Mouse (Mus musculus): Measurements from ENCODE around the gene Mob3b. TPM values are rescaled to one million over a fixed set of nuclear protein-coding genes. Genes with fewer than 3 reads are reported as not detected.

Gene Mob3b
- polyA plus RNA-seq, 1 experiment, result 4.0 TPM

DNA sequence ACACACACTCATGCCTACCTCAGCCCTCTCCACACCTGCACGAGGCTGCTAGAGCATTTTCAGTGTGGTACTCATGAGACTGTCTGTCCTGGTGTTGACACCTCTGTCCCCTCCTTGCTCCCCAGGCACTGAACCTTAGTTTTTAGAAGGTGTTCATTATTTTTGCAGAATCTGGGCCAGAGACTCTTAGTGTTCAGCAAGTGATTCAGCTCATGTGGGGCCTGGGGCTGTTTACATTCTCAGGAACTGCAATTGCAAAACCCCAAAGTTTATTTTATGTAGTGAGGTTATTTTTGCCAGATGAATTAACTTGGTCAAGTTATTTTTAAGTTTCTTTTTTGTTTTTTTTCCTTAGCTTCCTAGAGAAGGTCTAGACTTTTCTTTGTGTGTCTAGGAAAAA lies 16.3 kb upstream of the Mob3b start:
- no peaks in the 10 kb centered on the region for H3K4me1 ChIP-seq (ENCODE audit: control insufficient read depth, insufficient read depth, low read length)
- no peak overlapping the region for H3K4me3 ChIP-seq (ENCODE audit: insufficient read depth, low read length)
- TF ChIP-seq POLR2A (IDR thresholded peaks at IDR 0.05; ENCODE audit: extremely low read depth, insufficient read depth, low read length) (no peak), CTCF (IDR thresholded peaks at IDR 0.05; ENCODE audit: extremely low read depth, insufficient read depth, low read length) (no peak)
- no peak overlapping the region for H3K27ac ChIP-seq (ENCODE audit: insufficient read depth, low read length)

DNA sequence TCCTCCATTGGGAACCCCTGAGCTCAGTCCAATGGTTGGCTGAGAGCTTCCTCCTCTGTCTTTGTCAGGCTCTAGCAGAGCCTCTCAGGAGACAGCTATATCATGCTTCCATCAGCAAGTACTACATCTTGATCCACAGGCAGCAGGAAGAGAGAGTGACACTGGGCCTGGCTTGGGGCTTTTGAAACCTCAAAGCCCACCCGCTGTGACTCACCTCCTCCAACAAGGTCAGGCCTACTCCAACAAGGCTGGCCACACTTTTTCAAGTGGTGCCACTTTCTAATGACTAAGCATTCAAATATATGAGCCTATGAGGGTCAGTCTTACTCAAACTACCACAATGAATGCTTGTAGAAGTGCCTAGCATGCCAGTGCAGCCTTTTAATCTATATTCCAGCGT lies 15.2 kb upstream of the Mob3b start:
- TF ChIP-seq CTCF (IDR thresholded peaks at IDR 0.05; ENCODE audit: extremely low read depth, insufficient read depth, low read length), result no peak
- no peak for TF ChIP-seq POLR2A (IDR thresholded peaks at IDR 0.05; ENCODE audit: extremely low read depth, insufficient read depth, low read length)
- Histone ChIP-seq H3K27ac (ENCODE audit: insufficient read depth, low read length) (no peak overlapping the region), H3K4me1 (ENCODE audit: control insufficient read depth, insufficient read depth, low read length) (no peaks in the 10 kb centered on the region), H3K4me3 (ENCODE audit: insufficient read depth, low read length) (no peak overlapping the region)

DNA sequence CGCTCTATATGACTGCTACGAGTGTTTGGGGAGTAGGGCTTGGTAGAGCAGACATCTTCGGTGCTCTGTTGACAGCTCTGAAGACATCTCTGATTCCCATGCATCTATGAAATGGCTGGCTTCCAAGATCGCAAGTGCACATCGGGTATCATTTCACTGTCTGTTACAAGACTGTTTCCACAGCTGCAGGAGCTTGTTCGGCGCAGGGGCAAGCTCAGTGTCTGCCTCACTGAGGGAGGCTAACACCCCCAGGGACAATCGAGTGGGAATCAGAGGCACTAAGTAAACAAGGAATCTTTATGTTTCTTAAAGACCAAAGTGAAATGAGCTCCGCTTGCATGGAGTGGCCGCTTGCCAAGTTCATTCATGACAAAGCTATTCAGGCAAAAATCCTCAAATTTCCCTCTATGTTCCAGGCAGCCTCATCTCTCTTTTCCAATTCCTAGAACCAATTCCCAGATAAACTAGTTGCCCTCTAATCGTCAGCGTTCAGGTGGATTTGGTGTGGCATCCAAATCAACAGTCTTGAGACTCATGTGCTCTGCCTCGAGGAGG lies 12.4 kb upstream of the Mob3b start:
- Histone ChIP-seq H3K4me3 (ENCODE audit: insufficient read depth, low read length) (no peak overlapping the region), H3K27ac (ENCODE audit: insufficient read depth, low read length) (no peak overlapping the region), H3K4me1 (ENCODE audit: control insufficient read depth, insufficient read depth, low read length) (no peaks in the 10 kb centered on the region)
- no peak for TF ChIP-seq CTCF (IDR thresholded peaks at IDR 0.05; ENCODE audit: extremely low read depth, insufficient read depth, low read length)
- no peak for TF ChIP-seq POLR2A (IDR thresholded peaks at IDR 0.05; ENCODE audit: extremely low read depth, insufficient read depth, low read length)

DNA sequence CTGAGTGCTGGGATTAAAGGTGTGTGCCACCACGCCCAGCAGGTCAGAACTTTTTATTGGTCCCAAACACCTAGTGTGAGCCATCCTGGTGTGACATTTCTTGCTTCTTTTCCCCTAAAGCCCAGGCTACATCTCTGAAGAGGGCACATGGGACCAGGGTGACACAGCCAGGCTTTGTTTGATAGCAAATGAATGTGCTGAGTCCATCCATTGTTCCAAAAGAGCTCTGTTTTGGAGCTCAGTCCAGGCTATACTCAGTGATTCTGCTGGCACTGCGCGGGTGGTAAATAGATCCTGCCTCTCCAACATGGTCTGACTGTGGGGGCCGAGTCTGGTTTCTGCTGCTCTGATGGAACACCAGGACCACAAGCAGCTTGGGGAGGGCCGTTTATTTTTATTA lies 10.6 kb upstream of the Mob3b start:
- Histone ChIP-seq H3K27ac (ENCODE audit: insufficient read depth, low read length) (no peak overlapping the region), H3K4me3 (ENCODE audit: insufficient read depth, low read length) (no peak overlapping the region)
- TF ChIP-seq POLR2A (IDR thresholded peaks at IDR 0.05; ENCODE audit: extremely low read depth, insufficient read depth, low read length) (no peak), CTCF (IDR thresholded peaks at IDR 0.05; ENCODE audit: extremely low read depth, insufficient read depth, low read length) (no peak)

GRCm38 (mm10) chr4:35165947-35166346 lies 8.7 kb upstream of the Mob3b start:
- no peaks in the 10 kb centered on the region for H3K4me1 ChIP-seq (ENCODE audit: control insufficient read depth, insufficient read depth, low read length)
- H3K27ac ChIP-seq (ENCODE audit: insufficient read depth, low read length), result no peak overlapping the region
- H3K4me3 ChIP-seq (ENCODE audit: insufficient read depth, low read length), result no peak overlapping the region
- TF ChIP-seq POLR2A (IDR thresholded peaks at IDR 0.05; ENCODE audit: extremely low read depth, insufficient read depth, low read length) (no peak), CTCF (IDR thresholded peaks at IDR 0.05; ENCODE audit: extremely low read depth, insufficient read depth, low read length) (no peak)

More for the DNA sequence above, 10.6 kb upstream of the Mob3b start:
- H3K4me1 ChIP-seq (ENCODE audit: control insufficient read depth, insufficient read depth, low read length), result no peaks in the 10 kb centered on the region

GRCm38 (mm10) chr4:35165275-35165674 lies 8.0 kb upstream of the Mob3b start:
- TF ChIP-seq POLR2A (IDR thresholded peaks at IDR 0.05; ENCODE audit: extremely low read depth, insufficient read depth, low read length), result no peak
- no peak for TF ChIP-seq CTCF (IDR thresholded peaks at IDR 0.05; ENCODE audit: extremely low read depth, insufficient read depth, low read length)
- Histone ChIP-seq H3K4me1 (ENCODE audit: control insufficient read depth, insufficient read depth, low read length) (no peaks in the 10 kb centered on the region), H3K4me3 (ENCODE audit: insufficient read depth, low read length) (no peak overlapping the region), H3K27ac (ENCODE audit: insufficient read depth, low read length) (no peak overlapping the region)

DNA sequence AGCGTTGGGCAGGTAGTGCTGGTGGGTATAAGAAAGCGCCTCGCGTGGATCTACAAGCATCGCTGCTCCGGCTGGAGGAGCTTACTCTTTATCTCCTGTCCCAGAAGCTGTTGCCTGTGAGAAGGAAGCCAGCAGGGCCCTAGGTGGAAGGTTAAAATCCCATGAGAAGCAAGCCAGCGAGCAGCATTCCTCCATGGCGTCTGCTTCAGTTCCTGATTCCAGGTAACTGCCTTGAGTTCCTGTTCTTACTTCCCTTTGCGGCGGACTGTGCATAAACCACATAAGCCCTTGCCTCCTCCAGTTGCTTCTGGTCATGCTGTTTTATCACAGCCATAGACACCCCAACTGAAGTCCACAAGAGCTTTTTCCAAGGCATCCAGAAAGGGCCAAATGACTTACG lies 531 bp upstream of the Mob3b start:
- TF ChIP-seq POLR2A (IDR thresholded peaks at IDR 0.05; ENCODE audit: extremely low read depth, insufficient read depth, low read length), result no peak
- no peak for TF ChIP-seq CTCF (IDR thresholded peaks at IDR 0.05; ENCODE audit: extremely low read depth, insufficient read depth, low read length)
- H3K4me1 ChIP-seq (ENCODE audit: control insufficient read depth, insufficient read depth, low read length), result no peaks in the 10 kb centered on the region
- H3K4me3 ChIP-seq (ENCODE audit: insufficient read depth, low read length), result no peak overlapping the region
- H3K27ac ChIP-seq (ENCODE audit: insufficient read depth, low read length), result no peak overlapping the region

- H3K4me3 ChIP-seq (ENCODE audit: insufficient read depth, low read length), result peak overlapping the region; percentile 51
- no peaks in the 10 kb centered on the region for H3K4me1 ChIP-seq (ENCODE audit: control insufficient read depth, insufficient read depth, low read length)
- TF ChIP-seq POLR2A (IDR thresholded peaks at IDR 0.05; ENCODE audit: extremely low read depth, insufficient read depth, low read length) (no peak), CTCF (IDR thresholded peaks at IDR 0.05; ENCODE audit: extremely low read depth, insufficient read depth, low read length) (no peak)
- H3K27ac ChIP-seq (ENCODE audit: insufficient read depth, low read length), result peak overlapping the region; percentile 90
Measured at GRCm38 (mm10) chr4:35156149-35156611, 1.1 kb downstream of the Mob3b start.

GRCm38 (mm10) chr4:35155132-35155922 lies 2.0 kb downstream of the Mob3b start:
- Histone ChIP-seq H3K27ac (ENCODE audit: insufficient read depth, low read length) (peak overlapping the region; percentile 90), H3K4me1 (ENCODE audit: control insufficient read depth, insufficient read depth, low read length) (no peaks in the 10 kb centered on the region), H3K4me3 (ENCODE audit: insufficient read depth, low read length) (peak overlapping the region; percentile 51; the same call in 1 of the 2 replicates)

GRCm38 (mm10) chr4:35154051-35154450 lies 3.2 kb downstream of the Mob3b start:
- TF ChIP-seq POLR2A (IDR thresholded peaks at IDR 0.05; ENCODE audit: extremely low read depth, insufficient read depth, low read length) (no peak), CTCF (IDR thresholded peaks at IDR 0.05; ENCODE audit: extremely low read depth, insufficient read depth, low read length) (no peak)
- Histone ChIP-seq H3K4me1 (ENCODE audit: control insufficient read depth, insufficient read depth, low read length) (no peaks in the 10 kb centered on the region), H3K27ac (ENCODE audit: insufficient read depth, low read length) (no peak overlapping the region), H3K4me3 (ENCODE audit: insufficient read depth, low read length) (no peak overlapping the region)

More at GRCm38 (mm10) chr4:35155132-35155922, 2.0 kb downstream of the Mob3b start:
- TF ChIP-seq POLR2A (IDR thresholded peaks at IDR 0.05; ENCODE audit: extremely low read depth, insufficient read depth, low read length), result no peak
- 0 out of 2 replicates have a peak, but pooled peaks have one; percentile 7 for TF ChIP-seq CTCF (IDR thresholded peaks at IDR 0.05; ENCODE audit: extremely low read depth, insufficient read depth, low read length)
